Mouse (Mus musculus): ENCODE results near the gene Gm45233.
"Not testable (repeated sequence)": the region's sequence is repeated elsewhere in the genome, so short reads cannot be mapped to it uniquely, and the experiment has no call there.

The Gm45233 gene

GRCm38 (mm10) chr7:43443917-43444293 lies at the start of gene Gm45233, which contains the start of gene Etfb:
Gene Gm45233 (plus strand): TSS chr7:43444128.
Gene Etfb (plus strand): TSS chr7:43444083.
- DNase-seq (ENCODE audit: low spot score in 2 of 2) = peak; percentile 91 to 94

- no peak for DNase-seq (ENCODE audit: low spot score in 2 of 2)
These were observed 44.4 kb upstream of the Gm45233 start for GRCm38 (mm10) chr7:43399501-43399900.

- no peak for DNase-seq (ENCODE audit: low spot score in 2 of 2)
These were observed 41.2 kb upstream of the Gm45233 start for GRCm38 (mm10) chr7:43402718-43403117.

- DNase-seq (ENCODE audit: low spot score in 2 of 2) = no peak
These were observed 36.4 kb upstream of the Gm45233 start for GRCm38 (mm10) chr7:43407573-43407972.

GRCm38 (mm10) chr7:43408131-43408553 lies 35.8 kb upstream of the Gm45233 start, which contains the start of gene Siglecg:
Gene Siglecg (plus strand): TSS chr7:43408204.
- DNase-seq (ENCODE audit: low spot score in 2 of 2) = no peak

- no peak for DNase-seq (ENCODE audit: low spot score in 2 of 2)
These were observed 34.8 kb upstream of the Gm45233 start for GRCm38 (mm10) chr7:43409084-43409483.

GRCm38 (mm10) chr7:43411724-43412123 lies 32.2 kb upstream of the Gm45233 start:
- not testable (repeated sequence) for DNase-seq (ENCODE audit: low spot score in 2 of 2)

GRCm38 (mm10) chr7:43417298-43417697 lies 26.6 kb upstream of the Gm45233 start:
- no peak for DNase-seq (ENCODE audit: low spot score in 2 of 2)

GRCm38 (mm10) chr7:43422995-43423617 lies 20.8 kb upstream of the Gm45233 start:
- DNase-seq (ENCODE audit: low spot score in 2 of 2) = peak; percentile 61 to 83

GRCm38 (mm10) chr7:43423991-43424625 lies 19.8 kb upstream of the Gm45233 start:
- DNase-seq (ENCODE audit: low spot score in 2 of 2) = no peak

- no peak for DNase-seq (ENCODE audit: low spot score in 2 of 2)
These were observed 16.5 kb upstream of the Gm45233 start, which contains the start of gene Lim2 for GRCm38 (mm10) chr7:43427406-43427805. Gene Lim2 (plus strand): TSS chr7:43427670.

- DNase-seq (ENCODE audit: low spot score in 2 of 2) = no peak
These were observed 14.4 kb upstream of the Gm45233 start for GRCm38 (mm10) chr7:43429500-43429899.

- DNase-seq (ENCODE audit: low spot score in 2 of 2) = no peak
These were observed 11.0 kb upstream of the Gm45233 start for GRCm38 (mm10) chr7:43432891-43433290.

GRCm38 (mm10) chr7:43434676-43435075 lies 9.3 kb upstream of the Gm45233 start:
- no peak for DNase-seq (ENCODE audit: low spot score in 2 of 2)

GRCm38 (mm10) chr7:43436341-43437255 lies 7.3 kb upstream of the Gm45233 start, which contains the start of gene Nkg7:
Gene Nkg7 (plus strand): TSS chr7:43437073.
- DNase-seq (ENCODE audit: low spot score in 2 of 2) = no peak

GRCm38 (mm10) chr7:43438611-43439010 lies 5.3 kb upstream of the Gm45233 start:
- no peak for DNase-seq (ENCODE audit: low spot score in 2 of 2)

GRCm38 (mm10) chr7:43440482-43440881 lies 3.4 kb upstream of the Gm45233 start, which contains the start of gene Cldnd2:
Gene Cldnd2 (plus strand): TSS chr7:43440782.
- no peak for DNase-seq (ENCODE audit: low spot score in 2 of 2)

- no peak for DNase-seq (ENCODE audit: low spot score in 2 of 2)
These were observed 2.9 kb upstream of the Gm45233 start for GRCm38 (mm10) chr7:43441071-43441470.

GRCm38 (mm10) chr7:43442684-43443083 lies 1.2 kb upstream of the Gm45233 start:
- no peak for DNase-seq (ENCODE audit: low spot score in 2 of 2)

- DNase-seq (ENCODE audit: low spot score in 2 of 2) = peak; percentile 55 to 58
These were observed 607 bp upstream of the Gm45233 start for GRCm38 (mm10) chr7:43443126-43443916.

- no peak for DNase-seq (ENCODE audit: low spot score in 2 of 2)
These were observed 3.9 kb downstream of the Gm45233 start for GRCm38 (mm10) chr7:43447801-43448200.
